Mouse (Mus musculus) hindbrain, embryonic 15.5 days (tissue): Measurements from ENCODE around the gene Pfkfb3. TPM values are rescaled to one million over a fixed set of nuclear protein-coding genes. Genes with fewer than 3 reads are reported as not detected.

ENCODE experiments used
- ATAC-seq: fragments of 200-750 bp; cut with Nextera tagmentation; 2 replicates; pipeline ENCODE4 v1.8.0; 2017; ENCODE audit warnings: low read depth, moderate number of reproducible peaks, moderate TSS enrichment; ENCODE audit not compliant: low FRiP score
- H3K27ac ChIP-seq: fragments of 300-500 bp; sonication (generic); replicated peaks from 2 replicates; pipeline ENCODE4 v1.5.1; 2015; ENCODE audit warnings: mild to moderate bottlenecking, inconsistent platforms
- H3K27me3 ChIP-seq: fragments of 300-500 bp; sonication (generic); 2 replicates; pipeline ENCODE4 v1.6.1; 2015; ENCODE audit warnings: control low read depth, inconsistent platforms
- H3K36me3 ChIP-seq: fragments of 300-500 bp; sonication (generic); 2 replicates; pipeline ENCODE4 v1.6.1; 2015; ENCODE audit warnings: control low read depth, inconsistent platforms
- H3K4me1 ChIP-seq: fragments of 300-500 bp; sonication (generic); replicated peaks from 2 replicates; pipeline ENCODE4 v1.6.1; 2015; ENCODE audit warnings: control low read depth, inconsistent platforms
- H3K4me2 ChIP-seq: fragments of 300-500 bp; sonication (generic); 2 replicates; pipeline ENCODE4 v1.6.1; 2015; ENCODE audit warnings: moderate library complexity, mild to moderate bottlenecking, inconsistent platforms
- H3K4me3 ChIP-seq: fragments of 300-500 bp; sonication (generic); 2 replicates; pipeline ENCODE4 v1.5.1; 2015; ENCODE audit warnings: mild to moderate bottlenecking, inconsistent platforms
- H3K9ac ChIP-seq: fragments of 300-500 bp; sonication (generic); 2 replicates; pipeline ENCODE4 v1.6.1; 2015; ENCODE audit warnings: inconsistent platforms
- H3K9me3 ChIP-seq: fragments of 300-500 bp; sonication (generic); 2 replicates; pipeline ENCODE4 v1.6.1; 2016; ENCODE audit warnings: control low read depth, inconsistent platforms
- WGBS: fragments of 180-500 bp; shearing (Covaris S2); methylation state at CpG from one replicate; pipeline ENCODE4 v1.1.7; 2015; 5-methylcytosine and 5-hydroxymethylcytosine counted together
- polyA plus RNA-seq: library from polyadenylated mRNA; unstranded; fragments of >200 nt; fragmentation: Nextera tagmentation; extraction: Ambion mirVana; gene quantifications from 2 replicates; pipeline ENCODE4 v1.2.1, GENCODE M21; 2015

The Pfkfb3 gene
- polyA plus RNA-seq: 32.3 and 33.7 TPM in 2 replicates

GRCm38 (mm10) chr2:11553471-11554400 is at the start of gene Pfkfb3:
Gene Pfkfb3 (minus strand): TSS chr2:11554077.
- H3K4me2 ChIP-seq: peak within 1 kb of the TSS; percentile 100
- H3K9me3 ChIP-seq: no peaks in the 10 kb centered on the region
- peaks cover 23% of the 10 kb centered on the region for H3K4me1 ChIP-seq
- WGBS: 2% methylated on average over 65 of the region's 67 CpGs
- ATAC-seq: peak; percentile 90
- H3K36me3 ChIP-seq: no peaks in the 10 kb centered on the region
- peak within 1 kb of the TSS; percentile 67 for H3K4me3 ChIP-seq
- H3K27ac ChIP-seq: no peak within 1 kb of the TSS
- peaks cover 35% of the 10 kb centered on the region for H3K27me3 ChIP-seq
- peak within 1 kb of the TSS; percentile 61 for H3K9ac ChIP-seq

- peaks cover 20% of the 10 kb centered on the region for H3K36me3 ChIP-seq
- peak overlapping the region; percentile 93 for H3K4me3 ChIP-seq
- peak; percentile 100 for ATAC-seq
- no peaks in the 10 kb centered on the region for H3K9me3 ChIP-seq
- H3K4me1 ChIP-seq: peaks cover 13% of the 10 kb centered on the region
- H3K27me3 ChIP-seq: no peaks in the 10 kb centered on the region
- peak overlapping the region; percentile 76 for H3K27ac ChIP-seq
- peak overlapping the region; percentile 98 for H3K9ac ChIP-seq
- H3K4me2 ChIP-seq: peak overlapping the region; percentile 84
- under 1% methylated on average over 53 of the region's 78 CpGs for WGBS
These were observed 48.9 kb upstream of the Pfkfb3 start for GRCm38 (mm10) chr2:11602506-11603489.

DNA sequence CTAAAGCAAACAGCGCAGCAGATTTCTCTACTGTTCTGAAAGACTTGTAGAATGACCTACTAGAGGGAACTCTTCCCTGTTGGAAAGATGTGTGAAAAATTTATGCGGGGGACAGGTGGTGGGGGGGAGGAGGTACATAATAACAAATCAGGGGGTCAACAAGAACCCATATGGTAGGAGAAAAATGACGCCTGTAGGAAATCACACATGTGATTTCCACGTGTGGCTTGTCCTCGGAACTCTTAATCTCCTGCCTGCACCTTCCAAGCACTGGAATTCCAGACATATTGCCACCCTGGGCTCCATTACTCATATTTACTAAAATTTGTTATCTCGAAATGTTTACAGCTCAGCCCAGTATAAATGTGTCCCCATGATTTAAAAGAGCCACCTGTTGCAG is 47.9 kb upstream of the Pfkfb3 start:
- Histone ChIP-seq H3K4me2 (peak overlapping the region; percentile 84), H3K27me3 (no peaks in the 10 kb centered on the region), H3K9me3 (no peaks in the 10 kb centered on the region), H3K4me3 (peak overlapping the region; percentile 93), H3K27ac (no peak overlapping the region), H3K36me3 (peaks cover 30% of the 10 kb centered on the region), H3K4me1 (peaks cover 13% of the 10 kb centered on the region), H3K9ac (peak overlapping the region; percentile 98)
- 84% methylated on average over 6 of the region's 6 CpGs for WGBS
- ATAC-seq: no peak

DNA sequence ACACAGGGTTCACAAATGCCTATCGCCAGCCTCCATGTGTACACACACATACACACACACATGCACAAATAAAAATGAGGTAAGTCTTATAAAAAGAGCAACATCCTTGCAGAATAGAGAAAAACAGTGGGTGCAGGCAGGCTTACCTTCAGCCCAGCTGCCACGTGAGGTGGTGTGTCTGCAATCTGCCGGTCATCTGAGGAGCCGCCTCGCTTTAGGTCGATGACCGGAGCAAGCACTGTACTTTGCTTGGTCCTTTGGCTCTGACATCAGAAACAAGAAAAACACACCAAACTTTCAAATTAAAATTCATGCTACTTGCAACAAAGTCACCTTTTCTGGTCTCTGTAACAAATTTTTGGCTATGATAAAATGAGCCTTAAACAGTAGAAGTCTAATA is 44.0 kb upstream of the Pfkfb3 start:
- H3K36me3 ChIP-seq: peaks cover 61% of the 10 kb centered on the region
- no peak overlapping the region for H3K4me2 ChIP-seq
- H3K4me1 ChIP-seq: peaks cover 13% of the 10 kb centered on the region
- no peaks in the 10 kb centered on the region for H3K9me3 ChIP-seq
- no peak overlapping the region for H3K4me3 ChIP-seq
- H3K9ac ChIP-seq: no peak overlapping the region
- no peak for ATAC-seq
- no peaks in the 10 kb centered on the region for H3K27me3 ChIP-seq
- H3K27ac ChIP-seq: no peak overlapping the region
- WGBS: 98% methylated on average over 7 of the region's 7 CpGs

DNA sequence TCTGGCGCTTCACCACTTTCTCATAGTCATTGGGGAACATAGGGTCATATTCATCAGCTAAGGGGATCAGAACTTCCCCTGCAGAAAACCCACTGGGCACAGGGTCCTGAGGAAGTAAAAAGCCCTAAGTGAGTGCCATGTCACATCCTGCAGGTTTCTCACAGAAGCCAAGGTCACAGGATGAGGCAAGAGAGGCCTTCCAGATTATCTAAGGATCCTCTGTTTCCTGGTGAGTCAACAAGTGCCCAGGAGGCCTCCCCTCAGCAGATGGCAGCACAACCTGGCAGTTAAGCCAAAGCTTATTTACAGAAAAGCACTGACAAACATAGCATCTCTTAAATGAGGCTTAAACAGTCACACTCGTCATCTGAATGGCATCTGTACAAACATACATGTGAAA is 42.8 kb upstream of the Pfkfb3 start:
- Histone ChIP-seq H3K4me1 (peaks cover 6% of the 10 kb centered on the region), H3K27me3 (no peaks in the 10 kb centered on the region), H3K27ac (no peak overlapping the region), H3K4me2 (no peak overlapping the region), H3K36me3 (peaks cover 73% of the 10 kb centered on the region), H3K9me3 (no peaks in the 10 kb centered on the region), H3K4me3 (no peak overlapping the region), H3K9ac (no peak overlapping the region)
- no peak for ATAC-seq
- 88% methylated on average over 2 of the region's 2 CpGs for WGBS

DNA sequence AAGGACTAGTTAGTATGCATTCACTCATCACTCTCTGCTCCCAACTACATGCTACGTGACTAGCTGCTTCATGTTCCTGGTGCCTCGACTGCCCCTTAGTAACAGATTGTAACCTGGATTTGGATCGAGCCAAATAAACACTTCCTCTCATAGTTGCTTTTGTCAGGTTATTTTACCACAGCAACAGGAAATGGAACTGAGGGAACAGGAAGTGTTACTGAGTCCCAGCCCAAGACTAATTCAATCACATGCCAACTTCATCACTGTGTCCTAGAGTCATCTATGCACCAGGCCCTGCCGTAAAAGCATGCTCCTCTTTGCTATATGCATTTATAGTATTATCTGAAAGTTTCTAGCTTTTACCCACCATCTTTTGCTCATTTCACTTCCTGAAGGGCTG is 34.1 kb upstream of the Pfkfb3 start:
- no peak for ATAC-seq
- Histone ChIP-seq H3K36me3 (peaks cover 91% of the 10 kb centered on the region), H3K4me1 (no peaks in the 10 kb centered on the region), H3K9ac (no peak overlapping the region), H3K9me3 (no peaks in the 10 kb centered on the region), H3K27me3 (no peaks in the 10 kb centered on the region), H3K4me3 (no peak overlapping the region), H3K4me2 (no peak overlapping the region), H3K27ac (no peak overlapping the region)
- WGBS: 94% methylated on average over 4 of the region's 4 CpGs

DNA sequence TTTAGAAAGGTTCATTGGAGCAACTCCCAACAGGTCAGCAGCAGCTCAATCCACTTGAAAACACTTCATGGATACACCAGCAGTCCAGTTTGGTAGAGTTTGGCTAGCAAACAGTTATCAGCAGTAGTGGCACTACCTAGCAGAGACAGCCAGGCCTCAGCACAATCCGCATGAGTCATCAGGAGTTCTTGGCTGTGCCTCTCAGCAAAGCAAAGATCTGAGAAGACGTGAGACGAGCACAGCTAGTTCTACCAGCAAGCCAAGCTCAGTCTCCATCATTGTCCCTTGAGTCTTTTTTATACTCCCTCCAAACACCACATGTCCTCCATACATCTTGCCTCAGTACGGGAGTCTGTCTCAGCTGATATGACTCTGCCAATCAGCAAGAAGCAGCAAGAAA is 25.5 kb upstream of the Pfkfb3 start:
- H3K4me1 ChIP-seq: no peaks in the 10 kb centered on the region
- ATAC-seq: no peak
- WGBS: 96% methylated on average over 4 of the region's 4 CpGs

DNA sequence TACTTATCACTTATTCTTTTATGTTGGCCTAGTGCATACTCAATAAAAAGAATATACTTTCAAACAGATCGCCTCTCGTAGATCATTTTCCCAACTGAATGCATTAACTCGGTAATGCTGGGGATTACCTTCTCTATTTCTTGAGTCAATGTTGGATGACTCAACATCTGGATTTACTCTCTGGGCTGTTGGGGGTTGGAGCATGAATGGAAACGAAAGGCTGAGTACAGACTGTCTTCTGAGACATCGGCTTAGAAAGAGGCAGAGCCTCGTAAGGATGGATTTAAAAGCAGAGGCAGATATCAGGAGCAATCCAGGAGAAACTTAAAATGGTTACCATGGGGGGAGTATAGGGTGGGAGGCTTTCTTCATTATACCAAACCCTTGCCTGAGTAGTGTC is 24.3 kb upstream of the Pfkfb3 start:
- WGBS: 92% methylated on average over 6 of the region's 6 CpGs
- H3K36me3 ChIP-seq: 0 out of 2 replicates have a peak, but pooled peaks cover 7% of the 10 kb centered on the region

More for the DNA sequence above, 25.5 kb upstream of the Pfkfb3 start:
- Histone ChIP-seq H3K9me3 (no peaks in the 10 kb centered on the region), H3K27me3 (no peaks in the 10 kb centered on the region), H3K4me2 (no peak overlapping the region), H3K27ac (no peak overlapping the region), H3K4me3 (no peak overlapping the region), H3K36me3 (peaks cover 13% of the 10 kb centered on the region), H3K9ac (no peak overlapping the region)

GRCm38 (mm10) chr2:11573684-11574083 is 19.8 kb upstream of the Pfkfb3 start:
- ATAC-seq: no peak
- Histone ChIP-seq H3K36me3 (no peaks in the 10 kb centered on the region), H3K27me3 (no peaks in the 10 kb centered on the region), H3K4me1 (no peaks in the 10 kb centered on the region), H3K4me3 (no peak overlapping the region), H3K4me2 (no peak overlapping the region), H3K9ac (no peak overlapping the region), H3K9me3 (no peaks in the 10 kb centered on the region), H3K27ac (no peak overlapping the region)
- WGBS: 100% methylated on average over 1 of the region's 1 CpGs

More for the DNA sequence above, 24.3 kb upstream of the Pfkfb3 start:
- no peak for ATAC-seq
- Histone ChIP-seq H3K9ac (no peak overlapping the region), H3K4me3 (no peak overlapping the region), H3K9me3 (no peaks in the 10 kb centered on the region), H3K27ac (no peak overlapping the region), H3K4me1 (no peaks in the 10 kb centered on the region), H3K4me2 (no peak overlapping the region), H3K27me3 (no peaks in the 10 kb centered on the region)

DNA sequence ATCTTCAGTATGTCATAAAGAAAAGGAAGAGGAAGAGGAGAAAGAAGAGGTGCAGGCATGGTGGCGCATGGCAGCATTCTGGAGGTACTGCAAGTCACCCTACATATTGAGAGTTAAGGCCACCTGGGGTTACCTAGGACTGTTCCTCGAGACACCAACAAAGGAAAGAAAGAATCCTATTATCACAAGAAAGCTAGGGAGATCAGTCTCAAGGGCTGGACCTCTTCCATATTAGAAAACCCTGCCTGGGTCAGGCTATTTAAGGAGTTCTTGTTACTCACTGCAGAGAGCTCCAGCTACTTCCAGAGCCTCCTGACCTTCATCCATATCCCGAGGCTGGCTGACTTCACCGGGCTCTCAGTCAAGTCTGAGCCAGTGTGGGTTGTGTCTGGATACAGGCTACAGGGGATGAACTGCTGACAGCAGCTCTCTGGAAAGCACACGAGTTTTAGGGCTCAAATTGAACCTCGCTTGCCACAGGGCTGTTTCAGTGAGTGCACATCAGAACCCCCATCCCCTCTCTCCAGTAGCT is 17.2 kb upstream of the Pfkfb3 start:
- Histone ChIP-seq H3K4me3 (no peak overlapping the region), H3K4me1 (no peaks in the 10 kb centered on the region), H3K36me3 (no peaks in the 10 kb centered on the region), H3K9ac (no peak overlapping the region), H3K4me2 (no peak overlapping the region), H3K27ac (no peak overlapping the region), H3K27me3 (no peaks in the 10 kb centered on the region), H3K9me3 (no peaks in the 10 kb centered on the region)
- 48% methylated on average over 6 of the region's 6 CpGs for WGBS
- ATAC-seq: no peak

DNA sequence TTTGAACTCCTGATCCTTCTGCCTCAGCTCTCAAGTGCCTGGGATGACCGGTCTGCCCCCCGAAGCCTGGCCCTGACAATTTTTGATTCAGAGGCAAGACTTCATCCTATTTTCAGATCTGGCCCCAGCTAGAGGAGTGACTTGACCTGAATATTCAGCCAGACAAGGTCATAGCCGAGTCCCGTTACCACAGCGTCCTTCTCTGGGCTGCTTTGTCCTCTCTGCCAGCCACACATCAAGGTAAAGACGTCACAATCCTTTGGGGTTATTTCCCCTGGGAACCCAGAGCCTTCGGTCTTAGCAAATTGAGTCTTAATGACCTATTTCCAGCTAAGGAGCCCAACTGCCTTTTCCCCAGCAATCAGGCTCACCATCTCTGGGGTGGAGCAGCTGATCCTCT is 14.6 kb upstream of the Pfkfb3 start:
- Histone ChIP-seq H3K27me3 (no peaks in the 10 kb centered on the region), H3K9me3 (no peaks in the 10 kb centered on the region), H3K4me3 (no peak overlapping the region), H3K4me1 (no peaks in the 10 kb centered on the region), H3K27ac (no peak overlapping the region), H3K36me3 (no peaks in the 10 kb centered on the region), H3K9ac (no peak overlapping the region), H3K4me2 (no peak overlapping the region)
- ATAC-seq: no peak
- WGBS: 87% methylated on average over 7 of the region's 7 CpGs
